In genomic region chr14:52331069-52331750, GRCm38 (mm10) we compare ENCODE assay signal across 16 mouse cellular contexts. TPM values are rescaled to one million over a fixed set of nuclear protein-coding genes. Genes with fewer than 3 reads are reported as not detected.
DNase-seq lines count a peak whose midpoint lies in the region; ATAC-seq lines count a peak whose summit lies in the region.
"Had no signal": no experiment of that assay in that cellular context is flagged by ENCODE, and none has a peak within 500 bp of the region (broad histone marks: within the 10 kb centered on the region; RNA-seq: fewer than 3 reads in every experiment).

No protein-coding gene starts in this region.

- no peak for ATAC-seq in hindbrain, embryonic 13.5 days (ENCODE audit: low FRiP score)
- ATAC-seq in midbrain, embryonic 16.5 days: no peak
- ATAC-seq: inflammation-experienced regulatory T-cells, adult 6 months; liver, postnatal 0 days had no signal

- H3K9ac ChIP-seq in hindbrain, embryonic 13.5 days: no peak overlapping the region
- no peak overlapping the region for H3K9ac ChIP-seq in midbrain, embryonic 16.5 days (ENCODE audit: low read depth, low read length)
- H3K9ac ChIP-seq: liver, postnatal 0 days had no signal

- H3K27ac ChIP-seq in hindbrain, embryonic 13.5 days: peak overlapping the region; percentile 61
- H3K27ac ChIP-seq in midbrain, embryonic 16.5 days (ENCODE audit: low read length): peak overlapping the region; percentile 33; the same call in 1 of the 2 replicates

- 5% methylated on average over 4 of the region's 4 CpGs for WGBS in hindbrain, embryonic 13.5 days
- 3% methylated on average over 4 of the region's 4 CpGs for WGBS in midbrain, embryonic 16.5 days

- no peaks in the 10 kb centered on the region for H3K27me3 ChIP-seq in hindbrain, embryonic 13.5 days
- no peaks in the 10 kb centered on the region for H3K27me3 ChIP-seq in midbrain, embryonic 16.5 days (ENCODE audit: control insufficient read depth, insufficient read depth, low read depth, low read length)

- DNase-seq in ES-CJ7 (ENCODE audit: low read depth, low spot score): peak; percentile 38
- peak; percentile 58 for DNase-seq in embryo, embryonic 11 days
- DNase-seq in T-cell, adult 2 months (ENCODE audit: low spot score): no peak
- no peak for DNase-seq in lung, postnatal 10 days
- DNase-seq in cerebellum, postnatal 25 days: no peak
- DNase-seq: adrenal gland, adult 2 months; cerebellum, postnatal 14 days; liver, postnatal 0 days; right cerebral cortex, postnatal 4 days had no signal

- H3K4me3 ChIP-seq in hindbrain, embryonic 13.5 days: no peak overlapping the region
- H3K4me3 ChIP-seq in midbrain, embryonic 16.5 days (ENCODE audit: low read depth, low read length): no peak overlapping the region

- H3K36me3 ChIP-seq in hindbrain, embryonic 13.5 days: no peaks in the 10 kb centered on the region
- no peaks in the 10 kb centered on the region for H3K36me3 ChIP-seq in midbrain, embryonic 16.5 days (ENCODE audit: control insufficient read depth, insufficient read depth, low read length)

- H3K9me3 ChIP-seq in hindbrain, embryonic 13.5 days: no peaks in the 10 kb centered on the region
- no peaks in the 10 kb centered on the region for H3K9me3 ChIP-seq in midbrain, embryonic 16.5 days (replicated peaks; ENCODE audit: control insufficient read depth, low read length, poor library complexity, severe bottlenecking)

- peaks cover 23% of the 10 kb centered on the region for H3K4me1 ChIP-seq in hindbrain, embryonic 13.5 days (replicated peaks)
- H3K4me1 ChIP-seq in midbrain, embryonic 16.5 days (ENCODE audit: control insufficient read depth, insufficient read depth, low read length): peaks cover 11% of the 10 kb centered on the region

- no peak overlapping the region for H3K4me2 ChIP-seq in hindbrain, embryonic 13.5 days
- no peak overlapping the region for H3K4me2 ChIP-seq in midbrain, embryonic 16.5 days (ENCODE audit: low read length)

RNA-seq across cellular contexts. Expression of gene Sall2, which starts 2.6 kb away (rescaled TPM):
- 46.2 and 49.5 TPM in 2 replicates for polyA plus RNA-seq in hindbrain, embryonic 13.5 days (2015; fragmentation: Nextera tagmentation; extraction: Ambion mirVana)
- 47.5 and 49.0 TPM in 2 replicates for polyA plus RNA-seq in midbrain, embryonic 16.5 days (2015; fragmentation: Nextera tagmentation; extraction: Ambion mirVana)

RNA-seq across cellular contexts. Expression of gene Olfr1513, which starts 25.0 kb away (rescaled TPM):
- not detected in 2 replicates for polyA plus RNA-seq in hindbrain, embryonic 13.5 days (2015; fragmentation: Nextera tagmentation; extraction: Ambion mirVana)
- not detected in 2 replicates for polyA plus RNA-seq in midbrain, embryonic 16.5 days (2015; fragmentation: Nextera tagmentation; extraction: Ambion mirVana)
- polyA plus RNA-seq: adrenal gland, adult 2 months; heart, embryonic 14.5 days; inflammation-experienced regulatory T-cells, adult 6 months; kidney, embryonic 16.5 days; limb, embryonic 11.5 days; liver, postnatal 0 days; neural tube, embryonic 14.5 days had no signal

RNA-seq across cellular contexts. Expression of gene Mettl3, which starts 26.3 kb away (rescaled TPM):
- polyA plus RNA-seq in hindbrain, embryonic 13.5 days (2015; fragmentation: Nextera tagmentation; extraction: Ambion mirVana): 48.1 and 51.5 TPM in 2 replicates
- 46.9 and 48.1 TPM in 2 replicates for polyA plus RNA-seq in midbrain, embryonic 16.5 days (2015; fragmentation: Nextera tagmentation; extraction: Ambion mirVana)

RNA-seq across cellular contexts. Expression of gene Olfr1512, which starts 47.8 kb away (rescaled TPM):
- 0.12 and 0.21 TPM in 2 replicates for polyA plus RNA-seq in hindbrain, embryonic 13.5 days (2015; fragmentation: Nextera tagmentation; extraction: Ambion mirVana)
- polyA plus RNA-seq in midbrain, embryonic 16.5 days (2015; fragmentation: Nextera tagmentation; extraction: Ambion mirVana): 0.11 TPM in 1 of 2 replicates, not detected in the other
- polyA plus RNA-seq: adrenal gland, adult 2 months; heart, embryonic 14.5 days; inflammation-experienced regulatory T-cells, adult 6 months; kidney, embryonic 16.5 days; limb, embryonic 11.5 days; liver, postnatal 0 days; neural tube, embryonic 14.5 days had no signal

RNA-seq across cellular contexts. Expression of gene Rab2b, which starts 51.9 kb away (rescaled TPM):
- 57.4 and 61.8 TPM in 2 replicates for polyA plus RNA-seq in hindbrain, embryonic 13.5 days (2015; fragmentation: Nextera tagmentation; extraction: Ambion mirVana)
- 62.5 and 65.9 TPM in 2 replicates for polyA plus RNA-seq in midbrain, embryonic 16.5 days (2015; fragmentation: Nextera tagmentation; extraction: Ambion mirVana)

Comparison
In these comparisons a context has a peak if more than half of its experiments do, and no peak if none do; other contexts are left out.
1. DNase-seq: peak in ES-CJ7 (single experiment) and embryo, embryonic 11 days (single experiment); none in T-cell, adult 2 months (single experiment), lung, postnatal 10 days (single experiment) and cerebellum, postnatal 25 days (0 of 2).